Mouse (Mus musculus) c-Kit-positive CD71-positive TER-119-positive erythroid progenitor cells, embryonic 14.5 days (primary cell): Measurements from ENCODE around the gene Zbtb2.
"Not testable (repeated sequence)": the region's sequence is repeated elsewhere in the genome, so short reads cannot be mapped to it uniquely, and the experiment has no call there.

ENCODE experiments used
- DNase-seq: peaks from one replicate; pipeline ENCODE4 v3.0.0-alpha.2; 2013; ENCODE audit warnings: low spot score

Zbtb2 gene

GRCm38 (mm10) chr10:4387701-4388383 lies at the start of gene Zbtb2:
Gene Zbtb2, minus strand, starts transcription at chr10:4388108.
- peak; percentile 52 for DNase-seq

- no peak for DNase-seq
Measured at GRCm38 (mm10) chr10:4435416-4435815, 47.5 kb upstream of the Zbtb2 start.

GRCm38 (mm10) chr10:4433871-4434270 lies 46.0 kb upstream of the Zbtb2 start:
- not testable (repeated sequence) for DNase-seq

- DNase-seq = peak; percentile 15
Measured at GRCm38 (mm10) chr10:4432996-4433755, 45.3 kb upstream of the Zbtb2 start.

GRCm38 (mm10) chr10:4432123-4432931 lies 44.4 kb upstream of the Zbtb2 start, which contains the start of the genes Rmnd1 and Armt1:
Gene Rmnd1, minus strand, starts transcription at chr10:4432388.
Gene Armt1, plus strand, starts transcription at chr10:4432467.
- peak; percentile 92 for DNase-seq

GRCm38 (mm10) chr10:4431746-4432122 lies 43.8 kb upstream of the Zbtb2 start:
- DNase-seq = no peak

- no peak for DNase-seq
Measured at GRCm38 (mm10) chr10:4430826-4431225, 42.9 kb upstream of the Zbtb2 start.

- DNase-seq = no peak
Measured at GRCm38 (mm10) chr10:4430399-4430798, 42.5 kb upstream of the Zbtb2 start.

GRCm38 (mm10) chr10:4425245-4425644 lies 37.3 kb upstream of the Zbtb2 start:
- no peak for DNase-seq

GRCm38 (mm10) chr10:4407191-4407590 lies 19.3 kb upstream of the Zbtb2 start:
- no peak for DNase-seq

- peak; percentile 72 for DNase-seq
Measured at GRCm38 (mm10) chr10:4405511-4405910, 17.6 kb upstream of the Zbtb2 start.

GRCm38 (mm10) chr10:4404895-4405491 lies 17.1 kb upstream of the Zbtb2 start:
- DNase-seq = peak; percentile 57

- DNase-seq = no peak
Measured at GRCm38 (mm10) chr10:4398058-4398457, 10.2 kb upstream of the Zbtb2 start.

GRCm38 (mm10) chr10:4395321-4395720 lies 7.4 kb upstream of the Zbtb2 start:
- DNase-seq = no peak

GRCm38 (mm10) chr10:4391851-4392250 lies 3.9 kb upstream of the Zbtb2 start:
- no peak for DNase-seq

GRCm38 (mm10) chr10:4391076-4391475 lies 3.2 kb upstream of the Zbtb2 start:
- no peak for DNase-seq

GRCm38 (mm10) chr10:4390550-4390949 lies 2.6 kb upstream of the Zbtb2 start:
- DNase-seq = no peak

- no peak for DNase-seq
Measured at GRCm38 (mm10) chr10:4389461-4390112, 1.7 kb upstream of the Zbtb2 start.

- DNase-seq = no peak
Measured at GRCm38 (mm10) chr10:4389036-4389435, 1.1 kb upstream of the Zbtb2 start.

- peak; percentile 28 for DNase-seq
Measured at GRCm38 (mm10) chr10:4388384-4388745, 457 bp upstream of the Zbtb2 start.
